Mouse (Mus musculus) Patski (cell line): ENCODE measurements at regions not wholly inside any gene's neighbourhood (a gene's known extent, or its start where the extent isn't known, plus 50 kb on each side); places are given as distances from the start of the nearest gene placed in this dataset.

ENCODE experiments used
- ATAC-seq: fragments of 100-300 bp; one replicate; pipeline ENCODE4 v1.8.0; 2021
- CTCF ChIA-PET: fragments of 350-600 bp; sonication (Branson Sonifier 250); formaldehyde crosslinking; loops from one replicate; lab custom pipeline; 2022; ENCODE audit warnings: inconsistent platforms; lab: Charles Lee
- POLR2A ChIA-PET: fragments of 350-600 bp; sonication (Branson Sonifier 250); formaldehyde crosslinking; loops from one replicate; lab custom pipeline; 2022; ENCODE audit warnings: antibody characterized with exemption, inconsistent platforms; lab: Charles Lee
- DNase-seq: peaks from one replicate; pipeline ENCODE4 v3.0.0-alpha.2; 2011; ENCODE audit warnings: low read depth, low spot score
- H3K27me3 ChIP-seq: fragments of 371-371 bp; one replicate; pipeline ENCODE4 v1.5.1; 2021
- CTCF ChIP-seq: fragments of 100-300 bp; IDR thresholded peaks from one replicate; pipeline ENCODE4 v1.5.1; 2021
- in situ Hi-C: fragments of 300-500 bp; cut with MboI; formaldehyde crosslinking; loops from 3 replicates; pipeline ENCODE4 v1.11.1; 2018; ENCODE audit warnings: low pct_unique_long_range_greater_than_20kb, mixed read lengths

GRCm38 (mm10) chr3:119653007-119653565 is 131.2 kb downstream of the Ptbp2 start:
- no peak for TF ChIP-seq CTCF
- ChIA-PET POLR2A (no interaction called here), CTCF (interaction anchor here (1.4 kb wide), 1 partner anchor 13 kb away, joined by 4 read pairs; no protein-coding TSS in a partner anchor)
- DNase-seq (no peak), ATAC-seq (no peak)
- in situ Hi-C loops, result no loop called here
- H3K27me3 ChIP-seq, result no peaks in the 10 kb centered on the region

- ATAC-seq, result no peak
- DNase-seq, result no peak
- TF ChIP-seq CTCF, result peak; percentile 69
- CTCF ChIA-PET, result interaction anchor here (1.0 to 1.7 kb wide), 6 partner anchors 10 to 566 kb away, joined by 3 to 7 read pairs (median 3); no protein-coding TSS in a partner anchor
- in situ Hi-C loops, result no loop called here
- H3K27me3 ChIP-seq, result no peaks in the 10 kb centered on the region
- POLR2A ChIA-PET, result no interaction called here
Measured at GRCm38 (mm10) chr3:119638633-119639032, 145.6 kb downstream of the Ptbp2 start.

- in situ Hi-C loops, result no loop called here
- ChIA-PET CTCF (no interaction called here), POLR2A (no interaction called here)
- no peaks in the 10 kb centered on the region for H3K27me3 ChIP-seq
- DNase-seq, result no peak
- TF ChIP-seq CTCF, result no peak
- no peak for ATAC-seq
Measured at GRCm38 (mm10) chr3:119635641-119636040, 148.6 kb downstream of the Ptbp2 start.

GRCm38 (mm10) chr3:119633516-119633915 is 150.8 kb downstream of the Ptbp2 start:
- TF ChIP-seq CTCF, result no peak
- in situ Hi-C loops, result no loop called here
- no peak for ATAC-seq
- no peaks in the 10 kb centered on the region for H3K27me3 ChIP-seq
- DNase-seq, result no peak
- CTCF ChIA-PET, result no interaction called here
- POLR2A ChIA-PET, result no interaction called here

GRCm38 (mm10) chr3:119606116-119606515 is 178.2 kb downstream of the Ptbp2 start:
- ChIA-PET POLR2A (no interaction called here), CTCF (interaction anchor here (1.1 kb wide), 1 partner anchor 11 kb away, joined by 3 read pairs; no protein-coding TSS in a partner anchor)
- no peaks in the 10 kb centered on the region for H3K27me3 ChIP-seq
- DNase-seq (no peak), ATAC-seq (no peak)
- TF ChIP-seq CTCF, result no peak
- in situ Hi-C loops, result no loop called here

- no peaks in the 10 kb centered on the region for H3K27me3 ChIP-seq
- ATAC-seq (no peak), DNase-seq (no peak)
- ChIA-PET POLR2A (interaction anchor here (0.7 kb wide), 1 partner anchor 683 kb away, joined by 3 read pairs; no protein-coding TSS in a partner anchor), CTCF (interaction anchor here (1.4 kb wide), 1 partner anchor 23 kb away, joined by 4 read pairs; no protein-coding TSS in a partner anchor)
- no peak for TF ChIP-seq CTCF
- in situ Hi-C loops, result no loop called here
Measured at GRCm38 (mm10) chr3:119588872-119589416, 195.3 kb downstream of the Ptbp2 start.

GRCm38 (mm10) chr3:119587971-119588370 is 196.3 kb downstream of the Ptbp2 start:
- ATAC-seq (no peak), DNase-seq (no peak)
- TF ChIP-seq CTCF, result no peak
- POLR2A ChIA-PET, result no interaction called here
- no peaks in the 10 kb centered on the region for H3K27me3 ChIP-seq
- in situ Hi-C loops, result no loop called here
- CTCF ChIA-PET, result no interaction called here

GRCm38 (mm10) chr3:119575516-119575915 is 208.8 kb downstream of the Ptbp2 start:
- peaks cover 3% of the 10 kb centered on the region for H3K27me3 ChIP-seq
- no peak for DNase-seq
- POLR2A ChIA-PET, result no interaction called here
- in situ Hi-C loops, result no loop called here
- no peak for TF ChIP-seq CTCF
- CTCF ChIA-PET, result no interaction called here
- no peak for ATAC-seq

- in situ Hi-C loops, result no loop called here
- CTCF ChIA-PET, result interaction anchor here (0.7 to 1.6 kb wide), 7 partner anchors 9 to 654 kb away, joined by 3 to 6 read pairs (median 4); no protein-coding TSS in a partner anchor
- H3K27me3 ChIP-seq, result no peaks in the 10 kb centered on the region
- TF ChIP-seq CTCF, result peak; percentile 87
- ATAC-seq (peak; percentile 57), DNase-seq (no peak)
- POLR2A ChIA-PET, result no interaction called here
Measured at GRCm38 (mm10) chr3:119537884-119538283, 246.4 kb downstream of the Ptbp2 start.

- POLR2A ChIA-PET, result no interaction called here
- in situ Hi-C loops, result loop anchor here (25.0 kb wide), 1 partner anchor 1662 kb away; the partner anchor contains the start of gene Snx7
- no peak for ATAC-seq
- CTCF ChIA-PET, result interaction anchor here (1.2 to 1.9 kb wide), 2 partner anchors 16 to 18 kb away, joined by 3 to 8 read pairs; no protein-coding TSS in a partner anchor
- no peaks in the 10 kb centered on the region for H3K27me3 ChIP-seq
- no peak for DNase-seq
- TF ChIP-seq CTCF, result no peak
Measured at GRCm38 (mm10) chr3:119524510-119525123, 259.6 kb downstream of the Ptbp2 start.

- H3K27me3 ChIP-seq, result no peaks in the 10 kb centered on the region
- CTCF ChIA-PET, result interaction anchor here (2.2 kb wide), 1 partner anchor 14 kb away, joined by 5 read pairs; no protein-coding TSS in a partner anchor
- in situ Hi-C loops, result loop anchor here (25.0 kb wide), 1 partner anchor 1650 kb away; the partner anchor contains the start of gene Snx7
- POLR2A ChIA-PET, result no interaction called here
- DNase-seq, result no peak
- TF ChIP-seq CTCF, result no peak
- no peak for ATAC-seq
Measured at GRCm38 (mm10) chr3:119512596-119512995, 271.7 kb downstream of the Ptbp2 start.
